Mouse (Mus musculus) MEL (cell line): Measurements from ENCODE around the gene Chka. TPM values are rescaled to one million over a fixed set of nuclear protein-coding genes. Genes with fewer than 3 reads are reported as not detected.

ENCODE experiments used
- DNase-seq: peaks from one replicate; pipeline ENCODE4 v3.0.0; 2011; ENCODE audit warnings: low read depth, low spot score
- H3K27ac ChIP-seq: 2 replicates; pipeline ENCODE4 v1.5.1; 2012; ENCODE audit warnings: low read depth, mild to moderate bottlenecking, control low read depth, low read length, moderate library complexity; ENCODE audit not compliant: control insufficient read depth
- H3K27me3 ChIP-seq, 2 experiments: fragments of 150-350 bp in 1 of 2; sonication (generic) in 1 of 2; 2 replicates each; pipeline ENCODE4 v1.6.1; 2012; ENCODE audit warnings: low read length in 2 of 2, mild to moderate bottlenecking in 2 of 2, improper control_type of control experiment in 1 of 2, moderate library complexity in 1 of 2; ENCODE audit not compliant: insufficient read depth in 2 of 2, control insufficient read depth in 1 of 2
- H3K36me3 ChIP-seq, 2 experiments: 2 replicates each; pipeline ENCODE4 v1.6.1; 2012 to 2014; ENCODE audit warnings: low read length in 2 of 2, improper control_type of control experiment in 1 of 2, inconsistent platforms in 1 of 2, mild to moderate bottlenecking in 1 of 2; ENCODE audit not compliant: insufficient read depth in 2 of 2, control insufficient read depth in 1 of 2
- H3K4me1 ChIP-seq, 2 experiments: fragments of 150-350 bp in 1 of 2; sonication (generic) in 1 of 2; 2 replicates each; pipeline ENCODE4 v1.6.1; 2012; ENCODE audit warnings: low read length in 2 of 2, improper control_type of control experiment in 1 of 2, mild to moderate bottlenecking in 1 of 2; ENCODE audit not compliant: insufficient read depth in 2 of 2, control insufficient read depth in 1 of 2
- H3K4me3 ChIP-seq, 2 experiments: fragments of 150-350 bp in 1 of 2; sonication (generic) in 1 of 2; 2 replicates each; pipeline ENCODE4 v1.5.1; 2012; ENCODE audit warnings: low read depth in 2 of 2, low read length in 2 of 2, mild to moderate bottlenecking in 2 of 2, moderate library complexity in 2 of 2, control low read depth in 1 of 2, improper control_type of control experiment in 1 of 2; ENCODE audit not compliant: control insufficient read depth in 1 of 2, insufficient read depth in 1 of 2
- H3K79me2 ChIP-seq: 2 replicates; pipeline ENCODE4 v1.6.1; 2012; ENCODE audit warnings: mild to moderate bottlenecking, low read length, moderate library complexity; ENCODE audit not compliant: control insufficient read depth, poor library complexity, insufficient read depth
- H3K9ac ChIP-seq: 2 replicates; pipeline ENCODE4 v1.6.1; 2012; ENCODE audit warnings: low read depth, mild to moderate bottlenecking, control low read depth, low read length, moderate library complexity; ENCODE audit not compliant: control insufficient read depth, poor library complexity, severe bottlenecking
- H3K9me3 ChIP-seq: fragments of 150-350 bp; sonication (generic); replicated peaks from 2 replicates; pipeline ENCODE4 v1.6.1; 2012; ENCODE audit warnings: mild to moderate bottlenecking, low read length, improper control_type of control experiment, moderate library complexity; ENCODE audit not compliant: insufficient read depth
- BHLHE40 ChIP-seq: IDR thresholded peaks from 2 replicates; pipeline ENCODE4 v1.6.1; 2012; ENCODE audit warnings: low read depth, mild to moderate bottlenecking, inconsistent platforms, low read length, improper control_type of control experiment, borderline replicate concordance
- CHD1 ChIP-seq: IDR thresholded peaks from 2 replicates; pipeline ENCODE4 v1.6.1; 2012; ENCODE audit warnings: low read depth, mild to moderate bottlenecking, inconsistent platforms, low read length, improper control_type of control experiment
- CTCF ChIP-seq, 3 experiments: IDR thresholded peaks in 2 of 3; conservative IDR thresholded peaks in 1 of 3; 2 replicates each; pipeline ENCODE4 v1.5.1; 2011 to 2012; ENCODE audit warnings: low read length in 3 of 3, low read depth in 2 of 3, mild to moderate bottlenecking in 2 of 3, improper control_type of control experiment in 1 of 3, inconsistent platforms in 1 of 3, mixed read lengths in 1 of 3, moderate library complexity in 1 of 3; ENCODE audit not compliant: control insufficient read depth in 1 of 3, insufficient read depth in 1 of 3, poor library complexity in 1 of 3, severe bottlenecking in 1 of 3
- ELF1 ChIP-seq: IDR thresholded peaks from 2 replicates; pipeline ENCODE4 v1.6.1; 2014; ENCODE audit warnings: low read depth, mild to moderate bottlenecking, inconsistent platforms, low read length, improper control_type of control experiment, moderate library complexity
- ETS1 ChIP-seq: IDR thresholded peaks from 2 replicates; pipeline ENCODE4 v1.6.1; 2012; ENCODE audit warnings: low read depth, mild to moderate bottlenecking, inconsistent platforms, low read length, improper control_type of control experiment, moderate library complexity
- KAT2A ChIP-seq: conservative IDR thresholded peaks from 2 replicates; pipeline ENCODE4 v1.6.1; 2012; ENCODE audit warnings: low read depth, low read length, improper control_type of control experiment, inconsistent platforms
- MAFK ChIP-seq: IDR thresholded peaks from 2 replicates; pipeline ENCODE4 v1.6.1; 2011; ENCODE audit warnings: low read depth, mild to moderate bottlenecking, low read length, improper control_type of control experiment, borderline replicate concordance
- MAZ ChIP-seq: IDR thresholded peaks from 2 replicates; pipeline ENCODE4 v1.6.1; 2012; ENCODE audit warnings: low read depth, mild to moderate bottlenecking, inconsistent platforms, low read length, improper control_type of control experiment
- MEF2A ChIP-seq: IDR thresholded peaks from 2 replicates; pipeline ENCODE4 v1.6.1; 2014; ENCODE audit warnings: low read depth, mild to moderate bottlenecking, inconsistent platforms, low read length, improper control_type of control experiment; ENCODE audit not compliant: poor library complexity, insufficient replicate concordance, severe bottlenecking; ENCODE audit errors: extremely low read depth
- MYB ChIP-seq: IDR thresholded peaks from 2 replicates; pipeline ENCODE4 v1.6.1; 2011; ENCODE audit warnings: mild to moderate bottlenecking, low read depth, low read length, improper control_type of control experiment
- NELFE ChIP-seq: IDR thresholded peaks from 2 replicates; pipeline ENCODE4 v1.6.1; 2011; ENCODE audit warnings: low read depth, low read length, improper control_type of control experiment
- POLR2AphosphoS5 ChIP-seq: IDR thresholded peaks from 2 replicates; pipeline ENCODE4 v1.6.1; 2012; ENCODE audit warnings: low read depth, borderline replicate concordance, mild to moderate bottlenecking, inconsistent platforms, low read length, moderate library complexity, mixed read lengths
- RAD21 ChIP-seq: IDR thresholded peaks from 2 replicates; pipeline ENCODE4 v1.6.1; 2011; ENCODE audit warnings: mild to moderate bottlenecking, low read depth, low read length, improper control_type of control experiment
- TCF12 ChIP-seq: IDR thresholded peaks from 2 replicates; pipeline ENCODE4 v1.6.1; 2014; ENCODE audit warnings: low read depth, mild to moderate bottlenecking, inconsistent platforms, low read length, improper control_type of control experiment, moderate library complexity
- UBTF ChIP-seq: IDR thresholded peaks from 2 replicates; pipeline ENCODE4 v1.6.1; 2012; ENCODE audit warnings: low read depth, mild to moderate bottlenecking, inconsistent platforms, low read length, improper control_type of control experiment, moderate library complexity, borderline replicate concordance; ENCODE audit not compliant: insufficient read depth
- ZC3H11A ChIP-seq: IDR thresholded peaks from 2 replicates; pipeline ENCODE4 v1.6.1; 2012; ENCODE audit warnings: low read depth, mild to moderate bottlenecking, inconsistent platforms, low read length, improper control_type of control experiment
- ZKSCAN1 ChIP-seq: IDR thresholded peaks from 2 replicates; pipeline ENCODE4 v1.6.1; 2012; ENCODE audit warnings: low read depth, mild to moderate bottlenecking, inconsistent platforms, low read length, improper control_type of control experiment, moderate library complexity
- ZNF384 ChIP-seq: IDR thresholded peaks from 2 replicates; pipeline ENCODE4 v1.6.1; 2012; ENCODE audit warnings: low read depth, mild to moderate bottlenecking, inconsistent platforms, low read length, improper control_type of control experiment
- polyA plus RNA-seq, 2 experiments: library from polyadenylated mRNA; stranded (reverse) in 1 of 2; unstranded in 1 of 2; fragments of >175 nt in 1 of 2; fragments of >200 nt in 1 of 2; gene quantifications; 2 replicates each; pipeline versions ENCODE4 v1.2.1 to v1.2.4; 2012; ENCODE audit warnings: low replicate concordance in 2 of 2, low read depth in 1 of 2; ENCODE audit not compliant: insufficient read length in 2 of 2, insufficient read depth in 1 of 2, missing spikeins in 1 of 2
- total RNA-seq: library from RNA; depleted of rRNA; stranded (reverse); fragments of 300-350 nt; gene quantifications from 2 replicates; pipeline ENCODE4 v1.2.3, GENCODE M21; 2012

Chka gene
- total and polyA plus RNA-seq, 3 experiments: 12.5 to 21.0 TPM; not detected in 1

GRCm38 (mm10) chr19:3902966-3903365, 51.4 kb downstream of the Chka start:
- no peak overlapping the region for H3K9ac ChIP-seq
- no peak for DNase-seq
- H3K4me1 ChIP-seq: peaks cover 0 to 22% of the 10 kb centered on the region in 2 experiments; a peak in 2 of 4 replicates
- no peak overlapping the region for H3K27ac ChIP-seq
- no peak for TF ChIP-seq TCF12
- no peak for TF ChIP-seq UBTF
- no peak for TF ChIP-seq POLR2AphosphoS5
- no peak for TF ChIP-seq MEF2A
- TF ChIP-seq ZNF384: no peak
- TF ChIP-seq RAD21: no peak
- no peak for TF ChIP-seq MAFK
- no peak for TF ChIP-seq BHLHE40
- TF ChIP-seq MAZ: no peak
- TF ChIP-seq MYB: no peak
- TF ChIP-seq KAT2A: no peak
- no peak for TF ChIP-seq CHD1
- no peak for TF ChIP-seq NELFE
- no peak for TF ChIP-seq CTCF (IDR thresholded peaks at IDR 0.05 in 2 of 3, conservative IDR thresholded peaks at IDR 0.05 in 1 of 3; ENCODE audit: control insufficient read depth in 1 of 3, insufficient read depth in 1 of 3, low read depth in 2 of 3, low read length in 3 of 3, poor library complexity in 1 of 3, severe bottlenecking in 1 of 3)
- TF ChIP-seq ZC3H11A: no peak
- TF ChIP-seq, all 39 proteins: peak for 0
- H3K4me3 ChIP-seq: no peak overlapping the region
- H3K9me3 ChIP-seq: no peaks in the 10 kb centered on the region
- peaks cover 0 to 12% of the 10 kb centered on the region in 2 experiments; a peak in 2 of 4 replicates for H3K36me3 ChIP-seq
- peaks cover 2% of the 10 kb centered on the region; the same call in 1 of the 2 replicates for H3K79me2 ChIP-seq
- H3K27me3 ChIP-seq: no peaks in the 10 kb centered on the region

GRCm38 (mm10) chr19:3903648-3904362, 52.2 kb downstream of the Chka start:
- no peak for DNase-seq
- peaks cover 0 to 22% of the 10 kb centered on the region in 2 experiments; a peak in 2 of 4 replicates for H3K4me1 ChIP-seq
- TF ChIP-seq BHLHE40 (no peak), ETS1 (no peak), MEF2A (no peak), MYB (no peak), ELF1 (no peak), ZKSCAN1 (no peak), UBTF (no peak)
- H3K27ac ChIP-seq: no peak overlapping the region
- H3K9me3 ChIP-seq: no peaks in the 10 kb centered on the region
- no peak overlapping the region for H3K4me3 ChIP-seq
- no peak overlapping the region for H3K9ac ChIP-seq
- peaks cover 2% of the 10 kb centered on the region; the same call in 1 of the 2 replicates for H3K79me2 ChIP-seq
- H3K36me3 ChIP-seq: peaks cover 0 to 12% of the 10 kb centered on the region in 2 experiments; a peak in 2 of 4 replicates
- no peaks in the 10 kb centered on the region for H3K27me3 ChIP-seq
